Mouse (Mus musculus): ENCODE results near the gene Ehmt2. TPM values are rescaled to one million over a fixed set of nuclear protein-coding genes. Genes with fewer than 3 reads are reported as not detected.
A peak's percentile ranks its signal among the peaks of the same experiment; 100 is the strongest.
"Not testable (repeated sequence)": the region's sequence is repeated elsewhere in the genome, so short reads cannot be mapped to it uniquely, and the experiment has no call there.

Ehmt2 gene
- polyA plus RNA-seq, 1 experiment from 2014 or later = 62.5 TPM

DNA sequence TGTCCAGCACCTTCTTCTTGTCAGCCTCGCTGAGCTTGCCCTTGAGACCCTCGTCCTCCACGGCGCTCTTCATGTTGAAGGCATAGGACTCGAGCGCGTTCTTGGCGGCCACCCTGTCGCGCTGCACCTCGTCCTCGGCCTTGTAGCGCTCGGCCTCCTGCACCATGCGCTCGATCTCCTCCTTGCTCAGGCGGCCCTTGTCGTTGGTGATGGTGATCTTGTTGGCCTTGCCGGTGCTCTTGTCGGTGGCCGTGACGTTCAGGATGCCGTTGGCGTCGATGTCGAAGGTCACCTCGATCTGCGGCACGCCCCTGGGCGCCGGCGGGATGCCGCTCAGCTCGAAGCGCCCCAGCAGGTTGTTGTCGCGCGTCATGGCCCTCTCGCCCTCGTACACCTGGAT lies 59.0 kb downstream of the Ehmt2 start:
- ATAC-seq; DNase-seq (ENCODE audit: low spot score); H3K9me3 ChIP-seq (replicated peaks; ENCODE audit: control insufficient read depth, low read length); H3K36me3 ChIP-seq (ENCODE audit: control insufficient read depth, insufficient read depth, low read length); H3K27me3 ChIP-seq (replicated peaks; ENCODE audit: control insufficient read depth, insufficient read depth, low read length); H3K4me1 ChIP-seq (ENCODE audit: control insufficient read depth, insufficient read depth, low read length); H3K4me3 ChIP-seq (ENCODE audit: low read depth, low read length); H3K4me2 ChIP-seq (ENCODE audit: low read length); H3K27ac ChIP-seq (ENCODE audit: low read depth, low read length); H3K9ac ChIP-seq (ENCODE audit: low read length): not testable (repeated sequence)
- WGBS = 28% methylated on average over 28 of the region's 40 CpGs

DNA sequence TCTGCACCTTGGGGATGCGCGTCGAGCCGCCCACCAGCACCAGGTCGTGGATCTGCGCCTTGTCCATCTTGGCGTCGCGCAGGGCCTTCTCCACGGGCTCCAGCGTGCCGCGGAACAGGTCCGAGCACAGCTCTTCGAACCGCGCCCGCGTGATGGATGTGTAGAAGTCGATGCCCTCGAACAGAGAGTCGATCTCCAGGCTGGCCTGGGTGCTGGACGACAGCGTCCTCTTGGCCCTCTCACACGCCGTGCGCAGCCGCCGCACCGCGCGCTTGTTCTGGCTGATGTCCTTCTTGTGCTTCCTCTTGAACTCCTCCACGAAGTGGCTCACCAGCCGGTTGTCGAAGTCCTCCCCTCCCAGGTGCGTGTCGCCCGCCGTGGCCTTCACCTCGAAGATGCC lies 59.7 kb downstream of the Ehmt2 start:
- H3K4me2 ChIP-seq (ENCODE audit: low read length); H3K27me3 ChIP-seq (replicated peaks; ENCODE audit: control insufficient read depth, insufficient read depth, low read length); H3K4me1 ChIP-seq (ENCODE audit: control insufficient read depth, insufficient read depth, low read length); DNase-seq (ENCODE audit: low spot score); ATAC-seq; H3K4me3 ChIP-seq (ENCODE audit: low read depth, low read length); H3K27ac ChIP-seq (ENCODE audit: low read depth, low read length); H3K9ac ChIP-seq (ENCODE audit: low read length); H3K36me3 ChIP-seq (ENCODE audit: control insufficient read depth, insufficient read depth, low read length); H3K9me3 ChIP-seq (replicated peaks; ENCODE audit: control insufficient read depth, low read length): not testable (repeated sequence)
- WGBS = 36% methylated on average over 22 of the region's 40 CpGs

DNA sequence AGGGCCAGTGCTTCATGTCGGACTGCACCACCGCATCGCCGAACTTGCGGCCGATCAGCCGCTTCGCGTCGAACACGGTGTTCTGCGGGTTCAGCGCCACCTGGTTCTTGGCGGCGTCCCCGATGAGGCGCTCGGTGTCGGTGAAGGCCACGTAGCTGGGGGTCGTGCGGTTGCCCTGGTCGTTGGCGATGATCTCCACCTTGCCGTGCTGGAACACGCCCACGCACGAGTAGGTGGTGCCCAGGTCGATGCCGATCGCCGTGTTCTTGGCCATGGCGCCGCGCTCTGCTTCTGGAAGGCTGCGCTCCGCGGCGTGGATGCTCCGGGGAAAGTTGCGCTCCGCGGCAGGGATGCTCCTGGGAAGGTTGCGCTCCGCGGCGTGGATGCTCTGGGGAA lies 60.5 kb downstream of the Ehmt2 start:
- DNase-seq (ENCODE audit: low spot score); H3K9me3 ChIP-seq (replicated peaks; ENCODE audit: control insufficient read depth, low read length); H3K27me3 ChIP-seq (replicated peaks; ENCODE audit: control insufficient read depth, insufficient read depth, low read length); H3K36me3 ChIP-seq (ENCODE audit: control insufficient read depth, insufficient read depth, low read length); H3K4me1 ChIP-seq (ENCODE audit: control insufficient read depth, insufficient read depth, low read length); H3K9ac ChIP-seq (ENCODE audit: low read length); H3K27ac ChIP-seq (ENCODE audit: low read depth, low read length): not testable (repeated sequence)
- Histone ChIP-seq H3K4me2 (ENCODE audit: low read length) (peak overlapping the region; percentile 77), H3K4me3 (ENCODE audit: low read depth, low read length) (peak overlapping the region; percentile 36)
- 0% methylated on average over 13 of the region's 47 CpGs for WGBS
- peak; percentile 32 for ATAC-seq

DNA sequence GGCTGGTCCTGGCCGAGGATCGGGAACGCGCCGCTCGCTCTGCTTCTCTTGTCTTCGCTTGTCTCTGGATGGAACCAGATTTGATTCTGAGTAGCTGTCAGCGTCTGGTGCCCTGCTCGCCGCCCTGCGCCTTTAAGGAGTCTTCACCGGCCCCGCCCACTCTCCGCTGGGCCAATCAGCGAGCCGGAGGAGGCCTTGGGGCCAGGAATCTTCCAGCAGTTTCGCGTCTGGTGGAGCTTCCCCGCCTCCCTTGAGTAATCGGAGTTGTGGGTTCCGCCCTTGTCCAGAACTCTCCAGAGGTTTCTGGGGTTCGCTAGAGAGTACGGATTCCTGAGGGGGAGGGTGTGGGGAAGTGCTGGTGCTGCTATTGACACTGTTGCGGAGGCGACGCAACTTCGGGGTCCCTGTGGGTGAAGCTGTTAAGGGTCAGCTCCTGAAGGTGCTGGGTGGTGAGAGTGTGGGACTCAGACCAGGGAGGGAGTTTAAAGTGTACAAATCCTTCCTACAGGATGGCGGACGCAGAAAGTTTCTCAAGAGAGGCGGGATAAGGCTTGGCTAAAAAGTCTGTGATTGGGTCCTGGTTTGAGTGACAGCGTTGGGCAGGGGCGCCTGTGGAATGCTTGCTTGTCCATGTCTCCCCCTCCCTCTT lies 61.0 kb downstream of the Ehmt2 start, which contains the start of gene Hspa1b:
Hspa1b (minus strand) TSS at position 109 of the 649 bp plus-strand sequence.
- ATAC-seq = peak; percentile 96
- not testable (repeated sequence) for H3K36me3 ChIP-seq (ENCODE audit: control insufficient read depth, insufficient read depth, low read length); H3K4me1 ChIP-seq (ENCODE audit: control insufficient read depth, insufficient read depth, low read length); H3K9me3 ChIP-seq (replicated peaks; ENCODE audit: control insufficient read depth, low read length); H3K27me3 ChIP-seq (replicated peaks; ENCODE audit: control insufficient read depth, insufficient read depth, low read length)
- Histone ChIP-seq H3K9ac (ENCODE audit: low read length) (peak within 1 kb of the TSS; percentile 56), H3K4me2 (ENCODE audit: low read length) (peak within 1 kb of the TSS; percentile 77), H3K4me3 (ENCODE audit: low read depth, low read length) (peak within 1 kb of the TSS; percentile 36), H3K27ac (ENCODE audit: low read depth, low read length) (peak within 1 kb of the TSS; percentile 80)
- peak; percentile 75 for DNase-seq (ENCODE audit: low spot score)
- under 1% methylated on average over 27 of the region's 32 CpGs for WGBS

DNA sequence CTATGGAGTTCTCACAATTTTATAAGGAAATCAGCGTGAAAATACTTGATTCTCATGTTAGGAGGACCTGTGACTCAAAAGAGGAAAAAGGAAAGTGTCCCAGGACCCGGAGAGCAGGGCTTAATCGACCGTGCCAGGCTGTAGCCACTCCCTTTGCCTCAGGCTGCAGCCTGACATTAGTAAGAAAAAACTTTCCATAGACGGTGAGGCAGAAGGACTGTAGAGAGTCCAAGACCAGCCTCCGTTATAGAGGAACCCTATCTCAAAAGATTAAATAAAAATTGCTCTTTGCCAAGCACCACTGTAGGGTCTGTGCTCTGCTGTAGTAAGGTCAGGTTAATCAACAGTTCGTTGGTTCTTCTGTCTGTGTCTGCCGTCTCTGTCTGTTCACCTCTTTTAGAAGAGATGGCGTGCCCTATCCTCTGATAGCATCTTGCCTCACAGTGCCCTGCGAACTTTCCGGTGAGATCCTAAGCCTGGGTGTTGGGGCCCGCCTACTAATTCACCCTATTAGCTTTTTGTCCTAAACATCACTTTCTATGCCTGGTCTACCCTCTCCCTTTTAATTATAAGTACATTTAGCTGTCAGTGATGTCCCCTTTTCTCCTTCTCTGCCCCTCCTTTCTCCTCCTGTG lies 61.7 kb downstream of the Ehmt2 start:
- peak; percentile 17 for DNase-seq (ENCODE audit: low spot score)
- no peaks in the 10 kb centered on the region for H3K36me3 ChIP-seq (ENCODE audit: control insufficient read depth, insufficient read depth, low read length)
- 0 out of 2 replicates have a peak, but pooled peaks cover 7% of the 10 kb centered on the region for H3K27me3 ChIP-seq (replicated peaks; ENCODE audit: control insufficient read depth, insufficient read depth, low read length)
- 13% methylated on average over 12 of the region's 12 CpGs for WGBS
- peak overlapping the region; percentile 36 for H3K4me3 ChIP-seq (ENCODE audit: low read depth, low read length)
- no peak for ATAC-seq
- no peaks in the 10 kb centered on the region for H3K9me3 ChIP-seq (replicated peaks; ENCODE audit: control insufficient read depth, low read length)
- peak overlapping the region; percentile 56; the same call in 1 of the 2 replicates for H3K9ac ChIP-seq (ENCODE audit: low read length)
- H3K4me2 ChIP-seq (ENCODE audit: low read length) = peak overlapping the region; percentile 77
- no peak overlapping the region for H3K27ac ChIP-seq (ENCODE audit: low read depth, low read length)
- no peaks in the 10 kb centered on the region; the same call in 1 of the 2 replicates for H3K4me1 ChIP-seq (ENCODE audit: control insufficient read depth, insufficient read depth, low read length)

DNA sequence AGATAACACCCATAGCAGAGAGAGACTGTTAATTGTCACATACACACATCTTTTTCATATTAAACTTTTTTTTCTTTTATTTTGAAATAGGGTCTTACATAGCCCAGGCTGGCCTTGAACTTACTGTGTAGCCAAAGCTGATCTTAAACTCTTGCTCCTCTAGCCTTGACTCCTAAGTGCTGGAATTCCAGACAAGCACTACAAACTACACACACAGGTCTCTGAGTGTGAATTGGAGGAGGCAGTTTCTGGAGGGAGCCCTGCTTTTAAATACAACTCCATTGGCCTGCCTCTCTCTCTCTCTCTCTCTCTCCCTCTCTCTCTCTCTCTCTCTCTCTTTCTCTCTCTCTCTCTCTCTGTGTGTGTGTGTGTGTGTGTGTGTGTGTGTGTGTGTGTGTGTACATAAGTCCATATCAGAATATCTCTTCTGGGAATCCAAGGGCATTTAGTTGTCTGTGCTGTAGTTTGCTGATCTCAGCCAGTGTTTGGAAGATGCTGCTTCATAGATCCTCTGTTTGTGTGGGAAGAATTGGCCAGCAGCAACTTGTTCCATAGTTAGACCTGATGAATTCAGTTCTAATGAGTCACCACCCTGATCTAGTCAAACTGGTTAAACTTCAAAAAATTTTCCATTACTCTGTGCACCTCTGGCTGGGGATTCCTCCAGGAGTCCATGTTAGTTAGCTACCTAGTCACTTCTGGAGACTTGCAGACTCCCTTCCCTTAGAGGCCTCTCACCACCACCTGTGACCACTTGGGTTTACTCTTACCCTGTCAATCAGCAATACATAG lies 62.6 kb downstream of the Ehmt2 start:
- Histone ChIP-seq H3K4me2 (ENCODE audit: low read length) (no peak overlapping the region), H3K9me3 (replicated peaks; ENCODE audit: control insufficient read depth, low read length) (no peaks in the 10 kb centered on the region), H3K9ac (ENCODE audit: low read length) (no peak overlapping the region), H3K4me1 (ENCODE audit: control insufficient read depth, insufficient read depth, low read length) (no peaks in the 10 kb centered on the region; the same call in 1 of the 2 replicates), H3K36me3 (ENCODE audit: control insufficient read depth, insufficient read depth, low read length) (no peaks in the 10 kb centered on the region), H3K4me3 (ENCODE audit: low read depth, low read length) (no peak overlapping the region), H3K27ac (ENCODE audit: low read depth, low read length) (no peak overlapping the region), H3K27me3 (replicated peaks; ENCODE audit: control insufficient read depth, insufficient read depth, low read length) (0 out of 2 replicates have a peak, but pooled peaks cover 2% of the 10 kb centered on the region)
- DNase-seq (ENCODE audit: low spot score) = no peak
- no peak for ATAC-seq

DNA sequence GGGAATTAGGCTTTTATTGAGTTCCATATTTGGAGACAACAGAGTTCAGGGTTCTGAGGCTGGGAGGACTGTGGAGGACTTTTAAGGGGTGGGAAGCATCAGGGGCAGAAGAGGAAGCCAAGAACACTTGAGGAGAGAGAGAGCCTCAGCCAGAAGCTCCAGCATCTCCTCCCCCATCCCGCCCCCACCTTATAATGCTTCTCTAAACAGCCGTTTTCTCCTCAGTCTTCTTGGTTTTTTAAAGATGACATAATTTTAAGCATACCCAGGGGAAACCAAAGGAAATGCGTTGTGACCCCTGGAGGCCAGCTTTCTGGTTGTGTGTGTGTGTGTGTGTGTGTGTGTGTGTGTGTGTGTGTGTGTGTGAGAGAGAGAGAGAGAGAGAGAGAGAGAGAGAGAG lies 63.9 kb downstream of the Ehmt2 start:
- H3K36me3 ChIP-seq (ENCODE audit: control insufficient read depth, insufficient read depth, low read length) = no peaks in the 10 kb centered on the region
- no peaks in the 10 kb centered on the region for H3K9me3 ChIP-seq (replicated peaks; ENCODE audit: control insufficient read depth, low read length)
- no peak for ATAC-seq
- H3K4me3 ChIP-seq (ENCODE audit: low read depth, low read length) = no peak overlapping the region
- WGBS = 52% methylated on average over 3 of the region's 3 CpGs
- no peaks in the 10 kb centered on the region for H3K27me3 ChIP-seq (replicated peaks; ENCODE audit: control insufficient read depth, insufficient read depth, low read length)
- H3K4me1 ChIP-seq (ENCODE audit: control insufficient read depth, insufficient read depth, low read length) = no peaks in the 10 kb centered on the region; the same call in 1 of the 2 replicates
- no peak overlapping the region for H3K27ac ChIP-seq (ENCODE audit: low read depth, low read length)
- H3K4me2 ChIP-seq (ENCODE audit: low read length) = no peak overlapping the region
- DNase-seq (ENCODE audit: low spot score) = no peak
- no peak overlapping the region for H3K9ac ChIP-seq (ENCODE audit: low read length)

DNA sequence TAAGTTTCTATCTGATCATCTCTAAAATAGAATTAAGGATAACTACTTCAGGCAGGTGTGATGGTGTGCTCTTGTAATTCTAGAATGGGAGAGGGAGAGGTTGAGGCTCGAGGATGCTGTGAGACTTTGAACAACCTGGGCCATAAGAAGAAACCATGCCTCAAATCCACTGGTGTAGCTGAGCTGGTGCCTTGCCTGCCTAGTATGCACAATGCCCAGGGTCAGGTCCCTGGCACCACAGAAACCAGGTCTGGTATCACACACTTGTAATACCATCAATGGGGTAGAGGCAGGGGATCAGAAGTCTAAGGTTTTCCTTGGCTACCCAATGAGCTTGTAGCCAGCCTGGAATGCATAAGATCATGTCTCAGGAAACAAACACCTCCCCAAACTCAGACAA lies 64.6 kb downstream of the Ehmt2 start:
- Histone ChIP-seq H3K27ac (ENCODE audit: low read depth, low read length) (no peak overlapping the region), H3K4me1 (ENCODE audit: control insufficient read depth, insufficient read depth, low read length) (no peaks in the 10 kb centered on the region; the same call in 1 of the 2 replicates), H3K9ac (ENCODE audit: low read length) (no peak overlapping the region), H3K27me3 (replicated peaks; ENCODE audit: control insufficient read depth, insufficient read depth, low read length) (no peaks in the 10 kb centered on the region; the same call in 1 of the 2 replicates), H3K9me3 (replicated peaks; ENCODE audit: control insufficient read depth, low read length) (no peaks in the 10 kb centered on the region), H3K4me3 (ENCODE audit: low read depth, low read length) (no peak overlapping the region), H3K4me2 (ENCODE audit: low read length) (no peak overlapping the region), H3K36me3 (ENCODE audit: control insufficient read depth, insufficient read depth, low read length) (no peaks in the 10 kb centered on the region)
- WGBS = 57% methylated on average over 1 of the region's 1 CpGs
- ATAC-seq = no peak
- no peak for DNase-seq (ENCODE audit: low spot score)
